Mouse (Mus musculus) thymus, adult 2 months (tissue): ENCODE data around the gene 1700017B05Rik.

ENCODE experiments used
- CTCF ChIP-seq: fragments of 200-500 bp; IDR thresholded peaks from 2 replicates; pipeline ENCODE4 v1.5.1; 2012; ENCODE audit warnings: mild to moderate bottlenecking, control low read depth, low read length, moderate library complexity, borderline replicate concordance; ENCODE audit not compliant: control insufficient read depth, poor library complexity, insufficient read depth; ENCODE audit errors: extremely low read depth
- POLR2A ChIP-seq: fragments of 200-500 bp; IDR thresholded peaks from 2 replicates; pipeline ENCODE4 v1.6.1; 2012; ENCODE audit warnings: mild to moderate bottlenecking, low read length, control low read depth, moderate library complexity; ENCODE audit not compliant: control insufficient read depth, poor library complexity, insufficient read depth; ENCODE audit errors: extremely low read depth

- TF ChIP-seq CTCF, result no peak
- no peak for TF ChIP-seq POLR2A
These were observed 24.8 kb upstream of the 1700017B05Rik start for GRCm38 (mm10) chr9:57287183-57287582.
